Mouse (Mus musculus) hindbrain, embryonic 12.5 days (tissue): ENCODE results near the gene Phf19. TPM values are rescaled to one million over a fixed set of nuclear protein-coding genes. Genes with fewer than 3 reads are reported as not detected.

ENCODE experiments used
- ATAC-seq: fragments of 200-750 bp; cut with Nextera tagmentation; 2 replicates; pipeline ENCODE4 v1.8.0; 2017; ENCODE audit warnings: moderate TSS enrichment; ENCODE audit not compliant: low FRiP score
- H3K27ac ChIP-seq: fragments of 300-500 bp; sonication (generic); 2 replicates; pipeline ENCODE4 v1.5.1; 2016; ENCODE audit warnings: mild to moderate bottlenecking
- H3K27me3 ChIP-seq: fragments of 300-500 bp; sonication (generic); 2 replicates; pipeline ENCODE4 v1.6.1; 2016; ENCODE audit warnings: mild to moderate bottlenecking
- H3K36me3 ChIP-seq: fragments of 300-500 bp; sonication (generic); 2 replicates; pipeline ENCODE4 v1.6.1; 2016; ENCODE audit warnings: mild to moderate bottlenecking
- H3K4me1 ChIP-seq: fragments of 300-500 bp; sonication (generic); 2 replicates; pipeline ENCODE4 v1.6.1; 2016
- H3K4me2 ChIP-seq: fragments of 300-500 bp; sonication (generic); replicated peaks from 2 replicates; pipeline ENCODE4 v1.6.1; 2016; ENCODE audit warnings: mild to moderate bottlenecking
- H3K4me3 ChIP-seq: fragments of 300-500 bp; sonication (generic); 2 replicates; pipeline ENCODE4 v1.5.1; 2016; ENCODE audit warnings: mild to moderate bottlenecking
- H3K9ac ChIP-seq: fragments of 300-500 bp; sonication (generic); 2 replicates; pipeline ENCODE4 v1.6.1; 2016; ENCODE audit warnings: mild to moderate bottlenecking, moderate library complexity
- H3K9me3 ChIP-seq: fragments of 300-500 bp; sonication (generic); replicated peaks from 2 replicates; pipeline ENCODE4 v1.6.1; 2016; ENCODE audit warnings: mild to moderate bottlenecking
- WGBS: fragments of 180-500 bp; shearing (Covaris S2); methylation state at CpG from one replicate; pipeline ENCODE4 v1.1.7; 2016; 5-methylcytosine and 5-hydroxymethylcytosine counted together
- polyA plus RNA-seq: library from polyadenylated mRNA; unstranded; fragments of >200 nt; fragmentation: Nextera tagmentation; extraction: Ambion mirVana; gene quantifications from 2 replicates; pipeline ENCODE4 v1.2.1, GENCODE M21; 2016

Phf19 gene
- polyA plus RNA-seq, 1 experiment from 2014 or later: 1.6 TPM

DNA sequence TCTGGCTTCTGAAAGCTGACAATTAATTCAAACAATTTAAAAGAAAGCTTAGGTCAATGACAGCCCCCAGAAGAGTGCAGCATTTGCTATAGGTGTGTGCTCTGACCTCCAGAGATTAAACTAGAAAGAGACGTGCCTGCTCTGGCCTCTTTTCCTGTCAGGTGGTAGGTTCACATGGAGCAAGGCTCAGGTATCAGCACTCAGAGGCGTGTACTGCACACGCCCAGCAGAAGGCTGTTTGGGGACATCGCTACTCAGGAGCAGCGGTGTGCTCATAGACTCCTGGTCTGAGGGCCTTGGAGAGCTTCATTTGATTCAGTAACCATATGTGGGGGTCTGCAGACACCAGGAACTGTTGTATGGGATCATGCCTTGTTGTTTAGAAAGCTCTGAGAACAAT lies 13.5 kb upstream of the Phf19 start:
- Histone ChIP-seq H3K27ac (no peak overlapping the region), H3K9ac (no peak overlapping the region), H3K36me3 (no peaks in the 10 kb centered on the region), H3K4me2 (no peak overlapping the region), H3K4me1 (no peaks in the 10 kb centered on the region), H3K4me3 (no peak overlapping the region), H3K9me3 (no peaks in the 10 kb centered on the region), H3K27me3 (no peaks in the 10 kb centered on the region)
- no peak for ATAC-seq
- WGBS: 75% methylated on average over 5 of the region's 5 CpGs

- Histone ChIP-seq H3K36me3 (no peaks in the 10 kb centered on the region), H3K9ac (no peak overlapping the region), H3K27me3 (no peaks in the 10 kb centered on the region), H3K27ac (no peak overlapping the region), H3K9me3 (no peaks in the 10 kb centered on the region), H3K4me2 (no peak overlapping the region), H3K4me1 (no peaks in the 10 kb centered on the region), H3K4me3 (no peak overlapping the region)
- 29% methylated on average over 2 of the region's 2 CpGs for WGBS
- no peak for ATAC-seq
Observed at GRCm38 (mm10) chr2:34922729-34923128, 8.9 kb upstream of the Phf19 start.

GRCm38 (mm10) chr2:34920144-34920543 lies 6.3 kb upstream of the Phf19 start:
- no peak overlapping the region for H3K27ac ChIP-seq
- no peaks in the 10 kb centered on the region for H3K36me3 ChIP-seq
- no peak overlapping the region for H3K4me3 ChIP-seq
- no peaks in the 10 kb centered on the region for H3K9me3 ChIP-seq
- no peak overlapping the region for H3K4me2 ChIP-seq
- ATAC-seq: no peak
- H3K27me3 ChIP-seq: peaks cover 4% of the 10 kb centered on the region
- WGBS: 67% methylated on average over 2 of the region's 2 CpGs
- H3K4me1 ChIP-seq: no peaks in the 10 kb centered on the region
- H3K9ac ChIP-seq: no peak overlapping the region

- Histone ChIP-seq H3K4me2 (no peak overlapping the region; the same call in 1 of the 2 replicates), H3K27me3 (peaks cover 43% of the 10 kb centered on the region), H3K4me1 (peaks cover 19% of the 10 kb centered on the region), H3K4me3 (0 out of 2 replicates have a peak overlapping the region, but pooled peaks have one; percentile 63), H3K36me3 (no peaks in the 10 kb centered on the region), H3K9ac (no peak overlapping the region), H3K9me3 (no peaks in the 10 kb centered on the region), H3K27ac (no peak overlapping the region)
- no peak for ATAC-seq
- 49% methylated on average over 2 of the region's 2 CpGs for WGBS
Observed at GRCm38 (mm10) chr2:34915103-34915502, 1.3 kb upstream of the Phf19 start.

DNA sequence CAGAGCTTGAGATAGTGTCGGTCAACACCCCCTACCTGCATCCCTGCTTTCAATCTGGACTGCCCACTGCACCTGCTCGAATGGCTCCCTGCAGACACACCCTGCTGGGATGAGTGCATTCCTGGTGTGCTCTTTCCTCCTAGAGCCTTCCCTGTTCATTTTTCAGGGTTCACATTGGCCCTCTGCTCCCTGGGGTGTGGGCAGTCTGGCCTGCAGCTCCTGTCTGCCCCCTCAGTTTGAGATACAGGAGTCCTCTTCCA lies 927 bp upstream of the Phf19 start:
- peak overlapping the region; percentile 99; the same call in 1 of the 2 replicates for H3K4me2 ChIP-seq
- H3K4me3 ChIP-seq: peak overlapping the region; percentile 63; the same call in 1 of the 2 replicates
- WGBS: 15% methylated on average over 2 of the region's 2 CpGs
- no peak overlapping the region for H3K27ac ChIP-seq
- H3K4me1 ChIP-seq: peaks cover 19% of the 10 kb centered on the region
- H3K9me3 ChIP-seq: no peaks in the 10 kb centered on the region
- peaks cover 43% of the 10 kb centered on the region for H3K27me3 ChIP-seq
- no peak; the same call in 1 of the 2 replicates for ATAC-seq
- H3K9ac ChIP-seq: no peak overlapping the region
- H3K36me3 ChIP-seq: no peaks in the 10 kb centered on the region

DNA sequence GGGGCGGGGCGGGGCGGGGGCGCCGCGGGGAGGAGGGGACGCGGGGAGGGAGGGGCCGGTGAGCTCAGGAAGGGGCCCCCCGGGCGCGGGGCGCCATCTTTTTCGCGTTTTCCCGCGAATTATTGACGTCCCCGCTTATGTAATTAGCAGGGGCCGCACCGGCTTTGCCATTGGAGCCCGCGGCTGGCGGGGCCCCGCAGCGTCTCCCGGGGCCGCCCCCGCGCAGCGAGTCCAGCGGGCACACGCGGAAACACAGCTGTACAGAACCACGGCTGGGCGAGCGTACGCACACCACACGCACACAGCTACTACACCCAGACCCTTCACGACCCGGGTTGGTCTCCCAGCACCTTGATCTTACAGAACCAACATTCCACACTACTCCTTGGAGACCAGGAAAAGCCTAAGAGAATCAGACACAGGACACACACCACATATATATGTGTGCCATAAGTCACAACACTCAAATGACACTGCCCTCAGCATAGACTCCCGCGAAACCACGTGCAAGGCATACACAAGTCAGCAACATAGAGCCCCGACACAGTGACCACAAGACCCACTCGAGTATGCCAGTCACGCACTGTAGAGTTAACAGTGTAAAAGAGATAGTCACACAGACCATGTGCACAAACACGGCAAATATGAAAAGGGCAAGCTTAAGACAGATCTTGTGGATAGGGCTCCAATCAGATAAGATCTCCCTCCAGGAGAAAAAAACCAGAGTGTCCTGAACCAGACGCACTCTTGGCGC lies 420 bp upstream of the Phf19 start:
- 3% methylated on average over 43 of the region's 50 CpGs for WGBS
- Histone ChIP-seq H3K4me3 (peak overlapping the region; percentile 63), H3K27ac (no peak overlapping the region), H3K4me1 (peaks cover 19% of the 10 kb centered on the region), H3K27me3 (peaks cover 43% of the 10 kb centered on the region), H3K9ac (peak overlapping the region; percentile 70), H3K4me2 (peak overlapping the region; percentile 99), H3K9me3 (no peaks in the 10 kb centered on the region), H3K36me3 (no peaks in the 10 kb centered on the region)
- ATAC-seq: peak; percentile 66

DNA sequence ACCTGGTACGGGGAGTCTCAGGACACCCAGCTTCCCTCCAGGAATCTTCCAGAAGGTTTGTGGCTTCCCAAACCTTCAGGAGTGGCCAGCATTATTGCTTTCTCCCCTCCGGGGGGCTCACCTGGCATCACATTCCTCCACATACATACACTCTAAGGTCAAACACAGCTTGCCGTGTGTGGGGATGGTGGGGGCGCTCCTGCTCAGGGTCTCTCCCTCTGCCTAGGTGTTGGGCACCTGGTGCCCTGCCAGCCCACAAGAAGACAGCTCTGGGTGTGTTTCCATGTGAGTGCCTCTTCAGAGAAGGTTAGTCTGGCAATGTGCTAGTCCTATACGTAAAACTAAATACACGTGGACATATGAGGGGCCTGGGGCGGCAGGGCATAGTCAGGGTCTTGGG lies 1.2 kb downstream of the Phf19 start:
- H3K4me2 ChIP-seq: peak overlapping the region; percentile 99
- no peak overlapping the region for H3K9ac ChIP-seq
- 0 out of 2 replicates have a peak overlapping the region, but pooled peaks have one; percentile 63 for H3K4me3 ChIP-seq

GRCm38 (mm10) chr2:34911871-34912270 lies 2.0 kb downstream of the Phf19 start:
- Histone ChIP-seq H3K4me3 (no peak overlapping the region), H3K4me2 (no peak overlapping the region), H3K27ac (no peak overlapping the region), H3K9ac (no peak overlapping the region), H3K4me1 (peaks cover 24% of the 10 kb centered on the region), H3K27me3 (peaks cover 43% of the 10 kb centered on the region), H3K36me3 (no peaks in the 10 kb centered on the region), H3K9me3 (no peaks in the 10 kb centered on the region)
- no peak for ATAC-seq
- WGBS: 81% methylated on average over 5 of the region's 5 CpGs

More for the DNA sequence above, 1.2 kb downstream of the Phf19 start:
- Histone ChIP-seq H3K27ac (no peak overlapping the region), H3K36me3 (no peaks in the 10 kb centered on the region), H3K27me3 (peaks cover 43% of the 10 kb centered on the region), H3K4me1 (peaks cover 19% of the 10 kb centered on the region), H3K9me3 (no peaks in the 10 kb centered on the region)
- ATAC-seq: no peak
- WGBS: 39% methylated on average over 7 of the region's 7 CpGs

DNA sequence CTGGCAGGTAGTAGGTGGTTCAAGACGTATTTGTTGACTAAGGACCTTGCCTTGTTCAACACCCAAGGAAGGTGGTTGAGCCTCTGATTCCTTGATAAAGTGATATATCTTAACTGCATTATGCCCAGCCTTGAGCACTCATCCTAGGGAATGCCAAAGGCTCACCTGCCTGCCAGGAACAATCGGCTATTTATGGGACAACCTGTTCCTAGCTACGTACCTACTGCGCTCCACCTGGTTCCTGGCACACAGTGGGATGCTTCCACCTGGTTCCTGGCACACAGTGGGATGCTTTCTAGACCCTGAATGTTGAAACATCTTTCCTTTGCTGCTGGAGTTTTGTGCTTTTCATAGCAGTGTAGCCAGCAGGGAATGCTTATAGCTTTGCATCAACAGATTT lies 4.1 kb downstream of the Phf19 start:
- no peak for ATAC-seq
- Histone ChIP-seq H3K27me3 (peaks cover 35% of the 10 kb centered on the region), H3K27ac (no peak overlapping the region), H3K4me3 (no peak overlapping the region), H3K9me3 (no peaks in the 10 kb centered on the region), H3K36me3 (no peaks in the 10 kb centered on the region), H3K4me2 (no peak overlapping the region), H3K4me1 (peaks cover 25% of the 10 kb centered on the region), H3K9ac (no peak overlapping the region)
- 92% methylated on average over 4 of the region's 4 CpGs for WGBS

DNA sequence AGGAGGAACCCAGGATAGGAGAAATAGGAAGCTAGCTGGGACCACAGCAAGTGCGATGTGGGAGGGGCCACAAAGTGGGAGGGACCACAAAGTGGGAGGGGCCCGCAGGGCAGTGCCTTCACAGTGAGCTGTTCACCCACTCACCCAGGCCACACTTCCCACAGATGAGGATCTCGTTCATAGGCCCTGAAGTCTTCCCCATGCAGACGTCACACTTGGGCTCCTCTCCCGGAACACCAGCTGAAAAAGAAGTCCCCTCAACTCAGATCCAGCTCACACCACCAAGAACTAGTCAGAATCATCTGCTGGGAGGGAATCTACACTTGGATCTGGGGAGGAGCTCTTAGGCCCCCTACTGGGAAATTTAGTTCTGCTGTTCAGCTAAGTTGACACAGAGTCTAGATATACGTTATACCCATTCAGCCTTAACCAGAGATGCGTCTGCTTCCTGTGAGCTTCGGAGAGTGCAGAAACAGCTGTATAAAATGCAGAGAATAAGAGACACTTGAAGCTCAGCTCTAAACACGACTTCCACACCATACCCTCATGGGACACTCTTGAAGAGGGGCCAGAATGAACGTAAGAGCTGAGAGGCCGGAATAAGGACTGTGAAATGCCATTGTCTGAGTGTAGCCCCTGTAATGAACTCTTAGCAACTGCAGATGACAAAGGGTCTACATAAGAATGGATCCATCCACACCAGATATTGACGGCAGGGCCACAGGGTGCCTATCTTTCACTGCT lies 6.8 kb downstream of the Phf19 start:
- ATAC-seq: no peak
- H3K4me2 ChIP-seq: no peak overlapping the region
- no peaks in the 10 kb centered on the region for H3K9me3 ChIP-seq
- H3K4me1 ChIP-seq: peaks cover 15% of the 10 kb centered on the region
- peaks cover 8% of the 10 kb centered on the region for H3K27me3 ChIP-seq
- 44% methylated on average over 12 of the region's 12 CpGs for WGBS
- H3K9ac ChIP-seq: no peak overlapping the region
- no peaks in the 10 kb centered on the region for H3K36me3 ChIP-seq
- no peak overlapping the region for H3K27ac ChIP-seq
- no peak overlapping the region for H3K4me3 ChIP-seq

DNA sequence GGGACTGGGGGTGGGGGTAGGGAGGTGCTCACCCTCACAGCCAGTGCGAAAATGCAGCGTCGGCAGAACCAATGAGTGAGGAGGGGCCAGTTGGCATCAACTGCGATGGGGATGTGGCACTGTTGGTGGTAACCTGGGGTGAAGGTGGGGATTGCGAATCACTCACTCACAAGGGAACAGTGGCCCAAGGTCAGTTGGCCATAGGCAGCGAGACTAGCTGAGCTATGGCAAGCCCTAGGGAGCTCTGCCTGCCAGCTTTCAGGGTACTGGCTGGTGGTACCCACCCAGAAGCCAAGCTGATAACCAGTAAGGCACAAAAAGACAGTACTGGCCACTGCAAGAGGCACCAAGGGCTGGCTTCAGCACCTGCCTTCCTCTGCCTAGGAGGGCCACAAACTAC lies 7.4 kb downstream of the Phf19 start:
- no peak overlapping the region for H3K4me3 ChIP-seq
- H3K4me2 ChIP-seq: no peak overlapping the region
- no peak overlapping the region for H3K27ac ChIP-seq
- ATAC-seq: no peak
- no peak overlapping the region for H3K9ac ChIP-seq
- H3K36me3 ChIP-seq: no peaks in the 10 kb centered on the region
- peaks cover 3% of the 10 kb centered on the region; the same call in 1 of the 2 replicates for H3K27me3 ChIP-seq
- H3K4me1 ChIP-seq: peaks cover 15% of the 10 kb centered on the region
- 58% methylated on average over 6 of the region's 6 CpGs for WGBS
- H3K9me3 ChIP-seq: no peaks in the 10 kb centered on the region

- 1% methylated on average over 34 of the region's 34 CpGs for WGBS
- peaks cover 15% of the 10 kb centered on the region for H3K4me1 ChIP-seq
Observed at GRCm38 (mm10) chr2:34904849-34905542, 8.8 kb downstream of the Phf19 start.

More at GRCm38 (mm10) chr2:34904849-34905542, 8.8 kb downstream of the Phf19 start:
- ATAC-seq: peak; percentile 96
- Histone ChIP-seq H3K27ac (peak overlapping the region; percentile 55), H3K4me3 (peak overlapping the region; percentile 32), H3K9ac (0 out of 2 replicates have a peak overlapping the region, but pooled peaks have one; percentile 27), H3K4me2 (peak overlapping the region; percentile 56), H3K9me3 (no peaks in the 10 kb centered on the region), H3K36me3 (no peaks in the 10 kb centered on the region), H3K27me3 (no peaks in the 10 kb centered on the region)
